Mouse (Mus musculus): ENCODE data around the gene Dnajc30.
"Not testable (repeated sequence)": the region's sequence is repeated elsewhere in the genome, so short reads cannot be mapped to it uniquely, and the experiment has no call there.

DNA sequence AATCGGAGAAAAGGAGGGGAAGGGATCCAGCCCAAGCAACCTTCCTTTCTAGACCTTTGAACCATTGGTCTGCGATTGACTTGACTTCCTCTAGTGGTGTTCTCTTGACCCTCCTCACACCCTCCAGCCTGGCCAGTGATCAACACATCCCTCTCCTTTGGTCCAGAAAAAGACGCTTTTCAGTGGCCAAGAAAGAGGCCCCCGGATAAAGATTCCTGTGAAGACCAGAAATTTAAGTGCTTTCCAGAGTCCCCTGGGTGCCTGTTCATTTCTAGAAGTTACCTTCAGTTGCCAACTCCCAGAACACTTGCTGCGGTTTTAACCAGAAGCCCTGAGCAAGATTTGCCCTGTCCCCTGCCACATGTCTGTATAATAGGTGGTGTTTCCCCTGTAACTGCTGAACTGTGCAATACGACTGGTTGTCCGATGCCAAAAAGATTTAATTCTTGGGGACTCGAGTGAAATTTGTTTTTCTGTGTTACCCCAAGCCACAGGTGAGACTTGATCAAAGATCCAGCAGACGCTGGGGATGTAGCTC lies 976 bp downstream of the Dnajc30 start, which contains the start of gene Bud23:
- not testable (repeated sequence) for TF ChIP-seq CTCF (IDR thresholded peaks at IDR 0.05; ENCODE audit: low read depth, low read length); POLR2A (IDR thresholded peaks at IDR 0.05; ENCODE audit: borderline replicate concordance, low read depth, low read length)
